Mouse (Mus musculus): ENCODE data around the gene Scamp3.

- TF ChIP-seq POLR2A (IDR thresholded peaks at IDR 0.05; ENCODE audit: control insufficient read depth, low read depth, low read length) (no peak), CTCF (IDR thresholded peaks at IDR 0.05; ENCODE audit: control insufficient read depth, insufficient read depth, insufficient replicate concordance, low read depth, low read length) (no peak)
Measured at GRCm38 (mm10) chr3:89148567-89148966, 28.7 kb upstream of the Scamp3 start.
